Mouse (Mus musculus) mouse embryonic stem cell (cell line): ENCODE data around the gene Snrpf.

ENCODE experiments used
- in situ Hi-C, 2 experiments: fragments of 300-500 bp; cut with MboI; formaldehyde crosslinking; loops; 1 replicate in 1 of 2; 3 replicates in 1 of 2; pipeline ENCODE4 v1.14.3; 2019 to 2020; ENCODE audit warnings: low sequenced_read_pairs in 2 of 2, low pct_unique_long_range_greater_than_20kb in 1 of 2, mixed read lengths in 1 of 2; ENCODE audit not compliant: unreplicated experiment in 1 of 2

Snrpf gene

DNA sequence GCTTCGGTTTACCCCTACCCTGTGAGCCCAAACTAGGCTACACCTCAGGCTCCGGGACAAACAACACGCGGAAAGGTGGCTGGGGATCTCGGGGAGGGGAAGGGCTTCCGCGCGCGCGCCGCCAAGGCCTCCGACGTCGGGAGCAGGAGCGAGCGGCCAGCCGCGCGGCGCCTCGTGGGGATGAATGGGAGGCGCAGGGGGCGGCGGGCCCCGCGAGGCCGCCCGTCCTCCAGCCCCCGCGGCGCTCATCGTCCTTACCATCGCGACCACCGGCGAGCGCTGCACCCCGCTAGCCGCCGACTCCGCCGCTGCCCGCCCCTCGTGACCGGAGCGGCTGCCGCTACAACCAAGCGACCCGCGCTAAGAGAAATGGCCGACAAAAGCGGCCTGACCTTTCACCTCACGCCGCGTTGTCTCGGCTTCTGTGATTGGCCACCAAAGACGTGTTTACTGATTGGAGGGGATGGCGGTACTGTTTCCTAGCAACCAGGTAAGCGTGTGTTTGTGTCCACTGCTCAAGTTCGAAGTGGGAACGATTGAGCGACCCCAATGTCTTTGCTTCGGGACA lies at the start of gene Snrpf:
Gene Snrpf (minus strand): TSS at position 426 of the 568 bp plus-strand sequence.
- in situ Hi-C loops: loop anchor here (25.0 kb wide), 2 partner anchors 302 to 527 kb away; no protein-coding TSS in a partner anchor

DNA sequence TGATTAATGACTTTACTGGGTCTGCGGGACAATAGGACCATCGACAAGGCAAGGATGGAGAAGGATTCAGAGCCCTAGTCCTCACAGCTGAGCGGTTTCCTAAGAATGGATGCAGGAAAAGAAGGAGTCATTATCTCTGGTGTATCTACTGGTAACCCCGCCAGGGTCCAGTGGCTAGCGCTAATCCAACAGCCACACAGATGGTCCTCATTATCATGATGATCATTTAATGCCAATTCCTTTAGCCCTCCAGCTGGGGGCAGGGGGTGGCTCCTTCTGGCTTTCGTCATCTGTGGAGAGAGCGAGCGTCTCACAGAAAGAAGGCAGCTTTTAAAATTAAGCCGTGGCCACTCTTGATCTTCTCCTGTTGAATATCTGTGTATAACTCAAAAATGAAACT lies 46.4 kb upstream of the Snrpf start:
- in situ Hi-C loops: no loop called here

DNA sequence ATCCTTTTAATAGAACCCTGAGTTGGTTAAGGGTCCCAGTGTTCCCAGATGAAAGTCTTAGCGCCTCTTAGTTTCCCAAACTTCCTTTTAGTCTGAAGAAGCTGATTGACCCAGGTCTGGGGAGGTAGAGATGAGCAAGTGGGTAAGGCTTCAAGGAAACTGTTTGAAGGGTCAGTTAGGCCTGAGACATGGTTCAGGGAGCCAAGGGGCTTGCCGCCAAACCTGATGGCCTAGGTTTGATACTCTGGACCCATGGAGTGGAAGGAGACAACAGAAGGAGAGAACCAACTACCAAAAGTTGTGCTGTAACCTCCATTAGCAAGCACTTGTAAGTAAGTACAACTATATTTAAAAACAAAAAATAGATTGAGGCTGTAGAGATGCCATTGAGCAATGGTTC lies 44.5 kb upstream of the Snrpf start:
- in situ Hi-C loops: no loop called here

DNA sequence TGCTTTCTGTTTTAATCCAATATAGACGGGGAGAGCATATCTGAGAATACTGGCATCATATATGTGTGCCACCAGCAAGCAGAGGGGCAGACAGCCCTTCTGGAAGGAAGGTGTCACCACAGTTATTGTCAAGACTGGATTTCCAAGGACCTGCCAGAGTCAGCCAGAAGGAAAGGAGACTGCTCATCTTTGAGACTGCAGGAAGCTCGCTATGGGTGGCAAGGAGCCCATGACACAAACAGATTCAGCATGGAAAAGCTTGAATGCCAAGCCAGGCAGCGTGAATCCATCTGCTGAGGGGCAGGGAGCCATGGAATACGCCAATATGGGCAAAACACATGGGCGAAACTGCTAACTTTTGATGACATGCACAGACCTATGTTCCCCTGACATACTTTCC lies 44.1 kb upstream of the Snrpf start:
- in situ Hi-C loops: no loop called here

DNA sequence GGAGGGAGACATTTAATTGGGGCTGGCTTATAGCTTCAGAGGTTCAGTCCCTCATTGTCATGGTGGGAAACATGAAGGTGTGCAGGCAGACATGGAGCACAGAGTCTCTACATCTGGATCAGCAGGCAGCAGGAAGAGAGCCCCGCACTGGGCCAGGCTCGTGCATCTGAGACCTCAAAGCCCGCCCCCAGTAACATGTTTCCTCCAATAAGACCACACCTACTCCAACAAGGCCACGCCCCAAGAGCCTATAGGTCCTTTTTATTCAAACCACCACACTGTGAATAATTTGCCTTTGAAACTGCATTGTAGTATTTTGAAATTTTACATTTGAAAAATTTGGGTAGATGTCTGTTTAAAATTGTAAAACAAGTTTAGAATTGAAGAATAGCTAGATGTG lies 42.6 kb upstream of the Snrpf start:
- in situ Hi-C loops: no loop called here

DNA sequence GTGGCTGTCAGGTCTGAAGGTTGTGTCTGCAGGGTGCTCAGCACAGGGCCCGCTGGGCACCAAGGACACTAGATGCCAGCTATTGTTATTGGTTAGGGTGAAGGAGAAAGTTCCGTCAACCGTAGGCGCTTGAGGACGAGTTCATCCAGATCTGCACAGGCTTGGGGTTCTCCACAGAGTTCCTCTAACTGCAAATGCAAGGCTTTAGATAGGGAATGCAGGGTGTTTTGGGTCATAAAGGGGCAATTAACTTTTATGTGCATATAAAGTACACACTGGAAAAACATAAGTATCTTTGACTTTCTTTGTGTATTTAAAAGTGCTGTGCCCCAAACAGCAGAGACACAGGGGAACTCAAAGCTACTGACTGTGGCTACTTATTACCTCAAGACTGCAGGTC lies 40.8 kb upstream of the Snrpf start:
- in situ Hi-C loops: no loop called here

DNA sequence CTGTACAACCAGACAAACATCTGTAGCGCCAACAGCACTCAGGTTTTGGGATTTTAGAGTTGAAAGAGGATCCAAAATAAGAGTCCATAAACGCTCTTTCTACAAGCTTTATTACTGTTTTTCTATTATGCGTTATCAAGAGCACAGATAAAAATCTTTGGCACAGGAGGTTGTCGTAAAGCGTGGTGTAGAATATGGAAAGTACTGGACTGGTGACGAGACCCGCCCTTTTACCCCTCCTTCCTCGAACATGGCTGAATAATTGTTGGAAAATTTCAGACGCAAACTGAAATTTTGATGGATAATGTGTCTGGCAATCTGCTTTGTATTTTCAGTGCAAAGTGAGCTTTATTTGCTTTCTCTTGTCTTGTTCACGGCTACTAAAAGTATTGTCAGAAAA lies 34.6 kb upstream of the Snrpf start:
- in situ Hi-C loops: no loop called here

DNA sequence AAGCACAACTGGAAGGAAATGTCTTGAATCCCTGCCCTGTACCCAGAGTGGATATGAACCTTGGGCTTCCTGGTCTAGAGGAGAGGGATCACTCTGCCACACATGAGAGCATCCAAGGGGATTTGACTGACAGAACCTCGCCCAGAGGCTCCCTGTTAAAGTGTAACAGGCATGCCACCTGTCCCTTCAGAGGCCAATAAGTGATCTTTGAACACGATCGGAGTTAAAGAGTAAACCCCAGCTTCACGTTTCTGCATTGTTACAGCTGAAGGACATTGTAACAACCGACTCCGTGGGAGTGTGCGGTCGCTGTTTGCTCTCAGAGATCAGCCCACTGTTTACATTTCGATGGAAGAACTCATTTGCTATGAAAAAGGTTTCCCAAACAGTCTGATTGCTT lies 34.2 kb upstream of the Snrpf start:
- in situ Hi-C loops: no loop called here

DNA sequence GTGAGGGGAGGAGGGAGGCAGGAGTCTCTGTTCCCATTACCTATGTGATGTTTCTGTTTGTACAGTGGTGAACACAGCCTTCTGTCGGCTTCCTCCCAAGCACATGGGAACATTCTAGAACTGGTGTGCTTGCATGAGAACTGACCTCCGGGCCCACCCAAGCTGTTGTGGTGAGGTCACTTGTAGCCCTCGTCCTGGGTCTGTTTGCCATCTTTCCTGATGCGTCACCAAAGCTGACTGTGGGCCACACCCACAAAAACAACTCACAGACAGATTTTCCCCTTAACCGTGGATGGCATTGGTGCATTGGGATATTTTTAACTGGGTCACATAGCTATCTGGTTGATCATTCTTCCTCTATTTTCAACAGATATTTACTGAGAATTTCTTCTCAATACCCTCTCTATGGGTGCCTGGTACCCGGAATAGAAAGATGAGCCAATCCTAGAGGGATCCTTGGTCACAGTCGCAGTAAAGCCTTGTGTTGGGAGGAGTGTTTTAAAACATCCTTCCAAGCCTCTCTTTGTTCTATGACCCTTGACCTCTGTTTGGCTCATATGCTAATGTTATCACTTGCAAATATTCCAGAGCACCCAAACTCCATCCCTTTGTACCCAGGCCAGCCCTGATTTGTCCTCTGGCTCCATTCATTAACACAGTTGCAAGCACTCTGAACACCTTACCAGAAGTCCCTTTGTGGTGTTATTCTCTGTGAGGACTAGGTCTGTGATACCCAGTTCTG lies 31.1 kb upstream of the Snrpf start:
- in situ Hi-C loops: no loop called here

DNA sequence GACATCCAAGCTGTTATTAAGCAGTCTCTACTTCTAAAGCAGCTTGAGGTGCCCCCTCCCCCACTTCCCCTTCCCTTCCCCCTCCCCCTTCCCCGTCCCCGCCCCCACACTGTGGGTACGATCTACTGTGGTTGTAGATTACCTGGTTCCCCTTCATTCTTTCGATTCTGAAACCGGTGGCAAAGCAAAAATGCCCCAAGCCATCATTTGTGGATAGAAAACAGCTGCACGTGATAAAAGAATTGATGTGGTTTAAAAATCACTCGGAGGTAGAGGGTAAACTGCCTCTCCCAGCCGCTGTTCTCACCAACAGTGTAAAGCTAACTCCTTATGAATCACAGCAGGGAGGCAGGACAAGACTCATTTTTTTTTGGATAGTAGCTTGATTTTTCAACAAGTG lies 25.3 kb upstream of the Snrpf start:
- in situ Hi-C loops: no loop called here

DNA sequence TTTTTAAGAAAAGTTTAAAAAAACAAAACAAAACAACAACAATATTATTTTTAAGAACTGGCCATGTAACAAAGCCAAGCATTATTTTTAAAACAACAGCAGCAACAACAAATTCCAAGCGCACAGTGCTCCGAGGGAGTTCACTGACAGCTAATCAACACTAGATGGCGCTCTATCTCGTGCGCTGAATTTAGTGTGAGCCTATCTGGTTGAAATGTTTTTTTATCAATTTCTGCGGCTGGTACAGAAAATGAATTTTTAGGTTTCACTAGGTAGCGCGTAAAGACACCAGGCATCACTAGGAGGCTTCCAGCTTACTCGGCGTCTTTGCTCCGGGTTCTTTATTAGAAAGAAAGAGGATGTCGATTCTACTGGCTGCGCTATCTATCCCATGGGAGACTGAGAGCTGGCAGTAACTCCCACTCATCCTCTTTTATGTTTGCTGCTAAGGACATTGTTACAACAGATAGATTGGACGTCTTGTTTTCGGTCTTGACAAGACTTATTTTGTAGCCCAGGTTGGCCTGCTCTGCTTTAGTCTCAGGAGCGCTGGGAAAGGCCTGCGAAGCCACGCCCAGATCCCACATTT lies 22.0 kb upstream of the Snrpf start:
- in situ Hi-C loops: no loop called here

DNA sequence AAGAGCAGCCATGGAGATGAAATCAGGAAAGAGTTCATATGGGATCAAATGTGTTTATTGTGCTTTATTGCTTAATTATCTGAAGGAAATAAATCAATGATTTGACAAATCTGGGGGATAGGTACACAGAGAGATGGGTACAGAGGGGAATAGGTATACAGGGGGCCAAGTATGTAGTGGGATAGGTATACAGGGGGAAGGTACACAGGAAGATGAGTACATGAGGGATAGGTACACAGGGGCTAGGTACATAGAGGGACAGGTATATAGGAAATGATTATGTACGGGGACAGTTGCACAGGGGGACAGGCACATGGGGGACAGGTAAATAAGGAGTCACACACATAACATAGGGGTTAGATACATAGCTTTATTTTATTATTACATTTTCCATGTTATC lies 21.4 kb upstream of the Snrpf start:
- in situ Hi-C loops: no loop called here

DNA sequence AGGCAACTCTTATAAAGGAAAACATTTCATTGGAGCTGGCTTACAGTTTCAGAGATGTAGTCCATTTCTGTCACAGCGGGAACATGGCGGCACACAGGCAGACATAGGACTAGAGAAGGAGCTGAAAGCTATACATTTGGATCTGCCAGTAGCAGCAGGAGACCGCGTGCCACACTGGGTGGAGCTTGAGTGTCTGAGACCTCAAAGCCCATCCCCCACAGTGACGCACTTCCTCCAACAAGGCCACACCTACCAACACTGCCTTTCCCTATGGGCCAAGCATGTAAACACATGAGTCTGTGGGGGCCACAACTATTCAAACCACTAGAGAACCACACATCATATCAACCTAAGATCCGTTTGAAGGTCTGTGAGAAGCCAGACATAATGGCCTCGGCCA lies 19.7 kb upstream of the Snrpf start:
- in situ Hi-C loops: loop anchor here in 1 of 2 experiments (10.0 kb wide), 1 partner anchor 156 kb away; no protein-coding TSS in a partner anchor

DNA sequence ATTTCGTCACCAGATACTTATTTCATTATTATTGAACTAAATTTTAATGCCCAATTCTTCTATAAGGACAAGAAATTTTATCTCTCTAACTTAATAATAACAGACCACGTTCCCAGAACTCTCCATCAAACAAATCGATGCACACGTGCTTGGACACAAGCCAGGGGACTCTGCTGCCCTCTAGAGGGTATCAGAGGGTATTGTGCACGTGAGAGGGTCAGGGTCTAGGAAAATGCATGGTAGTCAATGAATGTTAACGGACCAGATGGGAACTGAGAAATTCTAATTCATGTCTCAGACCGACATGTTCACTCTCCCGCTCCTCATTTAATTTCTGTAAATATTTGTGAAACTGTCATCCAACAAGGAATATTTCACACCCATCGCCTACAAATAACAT lies 18.5 kb upstream of the Snrpf start:
- in situ Hi-C loops: loop anchor here in 1 of 2 experiments (10.0 kb wide), 1 partner anchor 157 kb away; no protein-coding TSS in a partner anchor

DNA sequence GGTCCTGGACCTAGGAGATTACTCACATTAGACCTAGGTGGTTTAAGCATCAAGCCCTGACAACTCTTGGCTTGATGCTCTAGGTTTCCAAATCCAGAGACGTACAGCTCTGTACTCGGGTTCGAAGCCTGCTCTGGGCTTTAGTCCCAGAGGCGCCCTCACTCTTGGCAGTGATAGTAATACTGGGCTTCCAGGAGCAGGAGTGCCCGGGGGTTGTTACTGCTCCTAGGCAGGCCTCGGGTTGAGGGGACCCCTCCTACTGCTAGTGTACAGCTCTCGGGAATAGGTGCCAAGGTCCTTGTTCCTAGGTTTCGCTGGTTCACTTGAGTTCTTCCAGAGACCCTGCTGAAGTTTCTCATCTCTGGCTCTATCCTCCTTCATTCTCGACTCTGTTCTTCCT lies 16.8 kb upstream of the Snrpf start:
- in situ Hi-C loops: loop anchor here in 1 of 2 experiments (10.0 kb wide), 1 partner anchor 158 kb away; no protein-coding TSS in a partner anchor

DNA sequence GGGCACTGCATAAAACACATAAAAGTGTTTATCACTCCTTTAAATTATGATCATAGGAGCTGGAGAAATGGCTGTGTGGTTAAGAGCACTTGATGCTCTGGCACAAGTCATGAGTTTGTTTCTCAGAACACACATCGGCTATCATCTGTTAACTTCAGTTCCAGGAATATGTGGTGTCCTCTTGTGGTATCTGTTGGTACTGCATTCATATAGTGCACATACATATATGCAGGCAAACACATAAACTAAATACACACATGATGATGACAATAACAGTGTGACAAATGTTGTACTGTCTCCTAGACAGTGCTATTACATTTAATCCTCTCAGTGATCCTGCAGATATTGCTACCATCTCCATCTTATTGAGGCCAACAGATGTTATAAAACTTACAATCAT lies 13.8 kb upstream of the Snrpf start:
- in situ Hi-C loops: loop anchor here in 1 of 2 experiments (10.0 kb wide), 1 partner anchor 162 kb away; no protein-coding TSS in a partner anchor

DNA sequence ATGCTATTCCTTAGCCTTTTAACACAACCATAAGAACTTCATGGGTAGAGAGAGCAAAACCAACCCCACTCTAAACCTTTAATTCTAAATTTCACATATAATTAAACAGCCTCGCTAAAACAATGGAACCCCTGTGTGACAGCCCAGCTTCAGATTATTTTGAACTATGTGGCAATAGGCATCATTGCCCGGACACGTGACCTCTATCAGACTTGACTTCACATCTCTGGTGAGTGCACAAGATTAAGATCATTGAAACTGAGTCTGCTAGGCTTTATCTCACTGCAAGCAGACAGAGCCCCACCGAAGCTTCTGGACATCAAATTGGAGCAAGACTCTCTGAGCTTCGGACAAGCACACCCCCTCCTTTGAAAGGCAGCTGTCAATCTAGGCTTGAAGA lies 12.8 kb upstream of the Snrpf start:
- in situ Hi-C loops: loop anchor here in 1 of 2 experiments (10.0 kb wide), 1 partner anchor 162 kb away; no protein-coding TSS in a partner anchor

DNA sequence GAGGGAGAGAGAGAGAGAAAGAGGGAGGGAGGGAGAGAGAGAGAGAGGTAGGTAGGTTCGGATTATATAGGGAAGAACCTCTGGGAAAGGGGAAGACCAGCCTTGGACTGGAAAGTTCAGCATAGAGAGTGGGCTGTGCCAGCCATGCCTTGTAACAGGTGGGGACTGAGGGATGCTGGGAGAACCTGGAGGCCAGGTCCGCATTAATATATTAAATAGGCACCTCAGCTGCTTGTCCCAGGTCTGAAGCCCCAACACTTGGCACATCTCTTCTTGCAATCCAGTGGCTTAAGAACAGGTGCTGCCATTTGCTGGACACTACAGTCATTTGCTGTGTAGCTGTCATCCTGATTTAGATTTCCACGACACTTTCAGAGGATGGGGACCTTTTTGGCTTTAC lies 7.1 kb upstream of the Snrpf start:
- in situ Hi-C loops: loop anchor here (25.0 kb wide), 2 partner anchors 309 to 534 kb away; no protein-coding TSS in a partner anchor

DNA sequence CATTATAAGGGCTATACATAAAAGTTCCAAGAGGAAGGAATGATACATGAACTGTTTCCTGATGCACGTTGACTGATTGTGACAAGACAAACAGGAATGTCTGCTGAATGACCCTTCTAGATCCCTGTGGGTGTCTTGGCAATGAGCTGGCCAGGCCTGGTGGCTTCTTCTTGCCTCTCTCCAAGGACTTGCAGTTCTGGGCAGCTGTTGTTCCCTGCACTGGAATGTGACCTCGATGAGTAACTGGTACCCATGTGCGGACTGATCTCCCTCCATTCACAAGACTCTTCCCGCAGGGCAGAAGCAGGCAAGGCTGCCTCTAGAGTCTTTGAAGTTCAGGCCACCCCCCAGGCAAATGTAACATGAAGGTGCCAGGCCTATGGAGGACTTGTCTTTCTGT lies 6.3 kb upstream of the Snrpf start:
- in situ Hi-C loops: loop anchor here (25.0 kb wide), 2 partner anchors 309 to 534 kb away; no protein-coding TSS in a partner anchor
